9 mouse cellular contexts compared by ENCODE assay signal in the genomic region with DNA sequence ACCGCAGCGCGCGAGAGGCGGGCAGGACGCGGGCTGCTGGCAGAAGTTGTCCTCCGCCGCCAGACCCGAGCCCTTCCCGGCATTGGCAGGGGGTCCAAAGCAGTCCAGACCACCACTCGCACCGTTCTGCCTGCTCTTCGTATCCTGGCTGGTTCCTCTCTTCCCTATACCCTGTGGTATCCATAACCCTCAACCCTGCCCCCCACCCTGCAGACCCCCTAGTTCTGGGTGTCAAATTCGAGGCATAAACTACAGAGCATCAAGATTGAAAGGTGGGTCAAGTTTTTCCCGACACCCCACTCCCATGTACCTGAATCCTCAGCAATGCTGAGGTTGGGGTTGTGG. TPM values are rescaled to one million over a fixed set of nuclear protein-coding genes. Genes with fewer than 3 reads are reported as not detected.
A peak's percentile ranks its signal among the peaks of the same experiment; 100 is the strongest.
DNase-seq lines count a peak whose midpoint lies in the region; ATAC-seq and TF ChIP-seq lines count a peak whose summit lies in the region.
"Had no signal": no experiment of that assay in that cellular context is flagged by ENCODE, and none has a peak within 500 bp of the region (broad histone marks: within the 10 kb centered on the region; RNA-seq: fewer than 3 reads in every experiment).

No protein-coding gene starts in this region.

- no peak for DNase-seq in lung, postnatal 14 days
- DNase-seq in forebrain, postnatal 0 days, result no peak
- DNase-seq in T-cell, adult 2 months (ENCODE audit: low spot score), result no peak
- no peak for DNase-seq in kidney, postnatal 4 days
- DNase-seq in urinary bladder, postnatal 10 days (ENCODE audit: low spot score), result no peak
- DNase-seq: gastrocnemius, postnatal 25 days had no signal

- peak overlapping the region; percentile 43; the same call in 1 of the 2 replicates for H3K4me2 ChIP-seq in lung, embryonic 16.5 days (ENCODE audit: low read depth, low read length)
- H3K4me2 ChIP-seq in forebrain, postnatal 0 days (ENCODE audit: low read depth), result peak overlapping the region; percentile 76
- peak overlapping the region; percentile 95 for H3K4me2 ChIP-seq in liver, embryonic 12.5 days
- peak overlapping the region; percentile 58 for H3K4me2 ChIP-seq in stomach, embryonic 15.5 days

- H3K27ac ChIP-seq in lung, embryonic 16.5 days (ENCODE audit: low read length), result no peak overlapping the region
- no peak overlapping the region for H3K27ac ChIP-seq in forebrain, postnatal 0 days (ENCODE audit: low read depth, low read length)
- peak overlapping the region; percentile 97 for H3K27ac ChIP-seq in liver, embryonic 12.5 days
- H3K27ac ChIP-seq in stomach, embryonic 15.5 days, result no peak overlapping the region

- no peak for TF ChIP-seq CTCF in forebrain, postnatal 0 days (IDR thresholded peaks at IDR 0.05; ENCODE audit: low read depth)

- H3K9me3 ChIP-seq in lung, embryonic 16.5 days (ENCODE audit: control insufficient read depth, low read length), result no peaks in the 10 kb centered on the region
- H3K9me3 ChIP-seq in forebrain, postnatal 0 days (ENCODE audit: low read length), result no peaks in the 10 kb centered on the region
- H3K9me3 ChIP-seq in liver, embryonic 12.5 days (replicated peaks), result no peaks in the 10 kb centered on the region
- H3K9me3 ChIP-seq in stomach, embryonic 15.5 days, result no peaks in the 10 kb centered on the region

- H3K4me3 ChIP-seq in lung, embryonic 16.5 days (ENCODE audit: low read length), result peak overlapping the region; percentile 27
- peak overlapping the region; percentile 80 for H3K4me3 ChIP-seq in forebrain, postnatal 0 days (ENCODE audit: low read depth, low read length)
- H3K4me3 ChIP-seq in liver, embryonic 12.5 days, result peak overlapping the region; percentile 96
- H3K4me3 ChIP-seq in stomach, embryonic 15.5 days (replicated peaks), result peak overlapping the region; percentile 36

- WGBS in lung, embryonic 16.5 days, result 1% methylated on average over 16 of the region's 16 CpGs
- 2% methylated on average over 15 of the region's 16 CpGs for WGBS in forebrain, postnatal 0 days
- 9% methylated on average over 16 of the region's 16 CpGs for WGBS in liver, embryonic 12.5 days (ENCODE audit: insufficient replicate concordance)
- WGBS in stomach, embryonic 15.5 days, result 5% methylated on average over 16 of the region's 16 CpGs

- H3K9ac ChIP-seq in lung, embryonic 16.5 days (ENCODE audit: low read length), result no peak overlapping the region
- peak overlapping the region; percentile 81 for H3K9ac ChIP-seq in forebrain, postnatal 0 days
- H3K9ac ChIP-seq in liver, embryonic 12.5 days, result peak overlapping the region; percentile 94
- no peak overlapping the region for H3K9ac ChIP-seq in stomach, embryonic 15.5 days

- H3K36me3 ChIP-seq in lung, embryonic 16.5 days (ENCODE audit: control insufficient read depth, insufficient read depth, low read length), result no peaks in the 10 kb centered on the region
- peaks cover 15% of the 10 kb centered on the region; the same call in 1 of the 2 replicates for H3K36me3 ChIP-seq in forebrain, postnatal 0 days (ENCODE audit: insufficient read depth)
- peaks cover 25% of the 10 kb centered on the region for H3K36me3 ChIP-seq in liver, embryonic 12.5 days
- H3K36me3 ChIP-seq in stomach, embryonic 15.5 days, result no peaks in the 10 kb centered on the region

- H3K4me1 ChIP-seq in lung, embryonic 16.5 days (replicated peaks; ENCODE audit: control insufficient read depth, insufficient read depth, low read length), result peaks cover 5% of the 10 kb centered on the region; the same call in 1 of the 2 replicates
- peaks cover 3% of the 10 kb centered on the region; the same call in 1 of the 2 replicates for H3K4me1 ChIP-seq in forebrain, postnatal 0 days (ENCODE audit: insufficient read depth)
- peaks cover 66% of the 10 kb centered on the region for H3K4me1 ChIP-seq in liver, embryonic 12.5 days
- H3K4me1 ChIP-seq in stomach, embryonic 15.5 days, result 0 out of 2 replicates have a peak, but pooled peaks cover 6% of the 10 kb centered on the region

- peaks cover 21% of the 10 kb centered on the region for H3K27me3 ChIP-seq in lung, embryonic 16.5 days (ENCODE audit: control insufficient read depth, insufficient read depth, low read depth, low read length)
- peaks cover 8% of the 10 kb centered on the region; the same call in 1 of the 2 replicates for H3K27me3 ChIP-seq in forebrain, postnatal 0 days (ENCODE audit: insufficient read depth, low read length)
- H3K27me3 ChIP-seq in liver, embryonic 12.5 days (replicated peaks), result peaks cover 57% of the 10 kb centered on the region
- peaks cover 28% of the 10 kb centered on the region for H3K27me3 ChIP-seq in stomach, embryonic 15.5 days (replicated peaks)

- ATAC-seq in lung, embryonic 16.5 days (ENCODE audit: low read depth), result no peak
- ATAC-seq in forebrain, postnatal 0 days, result no peak; the same call in 1 of the 2 replicates
- ATAC-seq in liver, embryonic 12.5 days, result no peak
- no peak for ATAC-seq in stomach, embryonic 15.5 days (ENCODE audit: insufficient read depth, low FRiP score, low read depth)

RNA-seq across cellular contexts. Expression of gene Ccdc92b, which starts 0.5 kb away (rescaled TPM):
- polyA plus RNA-seq in lung, embryonic 16.5 days (2015; fragmentation: Nextera tagmentation; extraction: Ambion mirVana), result 0.33 and 0.53 TPM in 2 replicates
- 12.2 and 14.2 TPM in 2 replicates for total RNA-seq in forebrain, postnatal 0 days (2014; rRNA removed)
- polyA plus RNA-seq in forebrain, postnatal 0 days (2015; fragmentation: Nextera tagmentation; extraction: Ambion mirVana), result 4.0 and 4.1 TPM in 2 replicates
- 14.7 and 16.0 TPM in 2 replicates for polyA plus RNA-seq in liver, embryonic 12.5 days (2016; fragmentation: Nextera tagmentation; extraction: Ambion mirVana)
- polyA plus RNA-seq in stomach, embryonic 15.5 days (2015; fragmentation: Nextera tagmentation; extraction: Ambion mirVana), result 0.63 and 1.5 TPM in 2 replicates

RNA-seq across cellular contexts. Expression of gene Rap1gap2, which starts 9.2 kb away (rescaled TPM):
- polyA plus RNA-seq in lung, embryonic 16.5 days (2015; fragmentation: Nextera tagmentation; extraction: Ambion mirVana), result 1.2 and 1.5 TPM in 2 replicates
- 43.7 and 52.5 TPM in 2 replicates for total RNA-seq in forebrain, postnatal 0 days (2014; rRNA removed)
- polyA plus RNA-seq in forebrain, postnatal 0 days (2015; fragmentation: Nextera tagmentation; extraction: Ambion mirVana), result 9.9 and 12.2 TPM in 2 replicates
- polyA plus RNA-seq in liver, embryonic 12.5 days (2016; fragmentation: Nextera tagmentation; extraction: Ambion mirVana), result 0.96 and 1.4 TPM in 2 replicates
- polyA plus RNA-seq in stomach, embryonic 15.5 days (2015; fragmentation: Nextera tagmentation; extraction: Ambion mirVana), result 13.1 and 21.2 TPM in 2 replicates

RNA-seq across cellular contexts. Expression of gene Cluh, which starts 29.4 kb away (rescaled TPM):
- polyA plus RNA-seq in lung, embryonic 16.5 days (2015; fragmentation: Nextera tagmentation; extraction: Ambion mirVana), result 17.7 and 18.9 TPM in 2 replicates
- total RNA-seq in forebrain, postnatal 0 days (2014; rRNA removed), result 44.3 and 62.4 TPM in 2 replicates
- polyA plus RNA-seq in forebrain, postnatal 0 days (2015; fragmentation: Nextera tagmentation; extraction: Ambion mirVana), result 9.1 and 12.9 TPM in 2 replicates
- polyA plus RNA-seq in liver, embryonic 12.5 days (2016; fragmentation: Nextera tagmentation; extraction: Ambion mirVana), result 49.6 and 50.1 TPM in 2 replicates
- 34.9 and 39.8 TPM in 2 replicates for polyA plus RNA-seq in stomach, embryonic 15.5 days (2015; fragmentation: Nextera tagmentation; extraction: Ambion mirVana)

Comparison
In these comparisons a context has a peak if more than half of its experiments do, and no peak if none do; other contexts are left out.
1. H3K4me2 ChIP-seq: peak in every context shown above with its lines; median percentile 95 in liver, embryonic 12.5 days; 76 in forebrain, postnatal 0 days; 58 in stomach, embryonic 15.5 days; 43 in lung, embryonic 16.5 days.
2. H3K4me3 ChIP-seq: peak in every context shown above with its lines; median percentile 96 in liver, embryonic 12.5 days; 80 in forebrain, postnatal 0 days; 36 in stomach, embryonic 15.5 days; 27 in lung, embryonic 16.5 days.
3. H3K9ac ChIP-seq: peak in forebrain, postnatal 0 days (single experiment) and liver, embryonic 12.5 days (single experiment); none in lung, embryonic 16.5 days (single experiment) and stomach, embryonic 15.5 days (single experiment).